Mouse (Mus musculus): ENCODE data around the gene Akt3. TPM values are rescaled to one million over a fixed set of nuclear protein-coding genes. Genes with fewer than 3 reads are reported as not detected.
A peak's percentile ranks its signal among the peaks of the same experiment; 100 is the strongest.

Akt3 gene
- polyA plus RNA-seq, 1 experiment = 8.7 TPM

DNA sequence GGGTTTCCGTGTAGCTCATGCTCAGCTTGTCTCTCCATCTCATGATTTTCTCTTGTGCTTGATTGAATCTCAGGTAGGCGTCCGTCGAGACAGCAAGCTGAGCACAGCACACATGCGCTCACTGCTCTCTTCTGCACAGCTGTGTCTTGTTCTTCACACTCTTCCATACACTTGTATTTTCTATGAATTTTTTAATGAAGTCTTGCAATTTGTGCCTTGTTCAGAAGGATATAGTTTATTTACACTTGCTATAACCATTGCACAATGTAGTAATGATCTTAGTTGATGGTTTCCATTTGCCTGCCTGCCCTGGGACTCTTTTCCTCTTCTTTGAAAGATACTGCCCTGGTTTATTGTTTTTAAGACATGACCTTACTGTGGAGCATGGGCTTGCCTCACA, 19.4 kb upstream of the Akt3 start:
- no peak for TF ChIP-seq CEBPB (IDR thresholded peaks at IDR 0.05; ENCODE audit: insufficient read depth, poor library complexity, severe bottlenecking)
- no peak for TF ChIP-seq SRF (IDR thresholded peaks at IDR 0.05; ENCODE audit: control insufficient read depth, insufficient read length, low read depth)
- no peak for TF ChIP-seq REST (IDR thresholded peaks at IDR 0.05; ENCODE audit: insufficient read depth, insufficient read length)
- no peak for TF ChIP-seq TCF3 (IDR thresholded peaks at IDR 0.05; ENCODE audit: insufficient read length, low read depth)
- TF ChIP-seq POLR2AphosphoS2 (IDR thresholded peaks at IDR 0.05; ENCODE audit: insufficient read length, low read depth) = no peak
- no peak for TF ChIP-seq MYOG (IDR thresholded peaks at IDR 0.05; ENCODE audit: control insufficient read depth in 1 of 3, insufficient read depth in 1 of 3, insufficient read length in 2 of 3, low read depth in 2 of 3)
- TF ChIP-seq MYOD1 (IDR thresholded peaks at IDR 0.05; ENCODE audit: control insufficient read depth in 1 of 3, insufficient read length in 2 of 3, low read depth in 2 of 3) = no peak
- no peak for TF ChIP-seq USF1 (IDR thresholded peaks at IDR 0.05; ENCODE audit: low read depth)
- TF ChIP-seq TCF12 (IDR thresholded peaks at IDR 0.05; ENCODE audit: insufficient read depth, poor library complexity, severe bottlenecking) = no peak
- no peak for TF ChIP-seq E2F4 (IDR thresholded peaks at IDR 0.05; ENCODE audit: insufficient read depth)
- Histone ChIP-seq H3K79me2 (ENCODE audit: control insufficient read depth, insufficient read depth) (no peaks in the 10 kb centered on the region), H3ac (ENCODE audit: control insufficient read depth, insufficient read length) (no peak overlapping the region), H3K27me3 (ENCODE audit: control insufficient read depth, insufficient read depth, insufficient read length) (peaks cover 6% of the 10 kb centered on the region), H3K36me3 (ENCODE audit: control insufficient read depth, insufficient read depth) (no peaks in the 10 kb centered on the region), H3K4me3 (no peak overlapping the region), H3K4me2 (ENCODE audit: low read depth) (no peak overlapping the region)

- Histone ChIP-seq H3K79me2 (ENCODE audit: control insufficient read depth, insufficient read depth) (no peaks in the 10 kb centered on the region), H3K4me3 (no peak overlapping the region), H3K36me3 (ENCODE audit: control insufficient read depth, insufficient read depth) (no peaks in the 10 kb centered on the region), H3K4me2 (ENCODE audit: low read depth) (no peak overlapping the region), H3ac (ENCODE audit: control insufficient read depth, insufficient read length) (no peak overlapping the region), H3K27me3 (ENCODE audit: control insufficient read depth, insufficient read depth, insufficient read length) (no peaks in the 10 kb centered on the region)
- TF ChIP-seq POLR2A (IDR thresholded peaks at IDR 0.05; ENCODE audit: insufficient read length, low read depth) (no peak), POLR2AphosphoS2 (IDR thresholded peaks at IDR 0.05; ENCODE audit: insufficient read length, low read depth) (no peak), MAX (IDR thresholded peaks at IDR 0.05; ENCODE audit: low read depth) (no peak)
Measured at GRCm38 (mm10) chr1:177267645-177268044, 9.6 kb upstream of the Akt3 start.

GRCm38 (mm10) chr1:177262926-177263325, 4.9 kb upstream of the Akt3 start:
- H3K79me2 ChIP-seq (ENCODE audit: control insufficient read depth, insufficient read depth) = no peaks in the 10 kb centered on the region
- no peak overlapping the region for H3K4me3 ChIP-seq
- TF ChIP-seq POLR2AphosphoS2 (IDR thresholded peaks at IDR 0.05; ENCODE audit: insufficient read length, low read depth) (no peak), REST (IDR thresholded peaks at IDR 0.05; ENCODE audit: insufficient read depth, insufficient read length) (no peak), E2F4 (IDR thresholded peaks at IDR 0.05; ENCODE audit: insufficient read depth) (no peak), TCF12 (IDR thresholded peaks at IDR 0.05; ENCODE audit: insufficient read depth, poor library complexity, severe bottlenecking) (no peak), MYOG (IDR thresholded peaks at IDR 0.05; ENCODE audit: control insufficient read depth in 1 of 3, insufficient read depth in 1 of 3, insufficient read length in 2 of 3, low read depth in 2 of 3) (no peak), SRF (IDR thresholded peaks at IDR 0.05; ENCODE audit: control insufficient read depth, insufficient read length, low read depth) (no peak), CEBPB (IDR thresholded peaks at IDR 0.05; ENCODE audit: insufficient read depth, poor library complexity, severe bottlenecking) (no peak), MYOD1 (IDR thresholded peaks at IDR 0.05; ENCODE audit: control insufficient read depth in 1 of 3, insufficient read length in 2 of 3, low read depth in 2 of 3) (no peak), MAX (IDR thresholded peaks at IDR 0.05; ENCODE audit: low read depth) (no peak), POLR2A (IDR thresholded peaks at IDR 0.05; ENCODE audit: insufficient read length, low read depth) (no peak), USF1 (IDR thresholded peaks at IDR 0.05; ENCODE audit: low read depth) (no peak), TCF3 (IDR thresholded peaks at IDR 0.05; ENCODE audit: insufficient read length, low read depth) (no peak)
- no peaks in the 10 kb centered on the region for H3K27me3 ChIP-seq (ENCODE audit: control insufficient read depth, insufficient read depth, insufficient read length)
- H3K4me2 ChIP-seq (ENCODE audit: low read depth) = no peak overlapping the region
- H3ac ChIP-seq (ENCODE audit: control insufficient read depth, insufficient read length) = no peak overlapping the region
- H3K36me3 ChIP-seq (ENCODE audit: control insufficient read depth, insufficient read depth) = no peaks in the 10 kb centered on the region

DNA sequence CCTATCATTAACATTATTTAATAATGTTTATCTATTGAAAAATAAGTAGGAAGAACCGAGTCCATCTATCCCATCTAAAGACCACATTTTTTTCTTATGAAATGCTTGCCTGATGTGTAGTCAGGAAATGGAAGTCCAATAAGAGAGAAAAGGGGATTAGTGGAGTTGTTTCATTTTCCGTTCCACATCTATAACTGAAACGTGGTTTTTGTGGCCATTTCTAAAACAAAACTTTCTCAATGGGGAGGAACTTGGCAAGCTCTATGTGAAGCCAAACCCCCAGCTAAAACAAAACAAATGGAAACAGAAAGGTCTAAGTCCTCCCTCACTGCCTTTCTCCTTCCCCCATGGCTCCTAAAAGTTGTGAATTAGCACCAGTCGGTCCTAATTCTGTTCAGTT, 2.8 kb upstream of the Akt3 start:
- H3K4me2 ChIP-seq (ENCODE audit: low read depth) = peak overlapping the region; percentile 30
- H3K79me2 ChIP-seq (ENCODE audit: control insufficient read depth, insufficient read depth) = peaks cover 13% of the 10 kb centered on the region
- TF ChIP-seq MAX (IDR thresholded peaks at IDR 0.05; ENCODE audit: low read depth) (no peak), POLR2AphosphoS2 (IDR thresholded peaks at IDR 0.05; ENCODE audit: insufficient read length, low read depth) (no peak), MYOG (IDR thresholded peaks at IDR 0.05; ENCODE audit: control insufficient read depth in 1 of 3, insufficient read depth in 1 of 3, insufficient read length in 2 of 3, low read depth in 2 of 3) (no peak), SRF (IDR thresholded peaks at IDR 0.05; ENCODE audit: control insufficient read depth, insufficient read length, low read depth) (no peak), TCF12 (IDR thresholded peaks at IDR 0.05; ENCODE audit: insufficient read depth, poor library complexity, severe bottlenecking) (no peak), TCF3 (IDR thresholded peaks at IDR 0.05; ENCODE audit: insufficient read length, low read depth) (no peak), E2F4 (IDR thresholded peaks at IDR 0.05; ENCODE audit: insufficient read depth) (no peak), USF1 (IDR thresholded peaks at IDR 0.05; ENCODE audit: low read depth) (no peak), CEBPB (IDR thresholded peaks at IDR 0.05; ENCODE audit: insufficient read depth, poor library complexity, severe bottlenecking) (no peak), POLR2A (IDR thresholded peaks at IDR 0.05; ENCODE audit: insufficient read length, low read depth) (no peak), MYOD1 (IDR thresholded peaks at IDR 0.05; ENCODE audit: control insufficient read depth in 1 of 3, insufficient read length in 2 of 3, low read depth in 2 of 3) (no peak), REST (IDR thresholded peaks at IDR 0.05; ENCODE audit: insufficient read depth, insufficient read length) (no peak)
- H3K36me3 ChIP-seq (ENCODE audit: control insufficient read depth, insufficient read depth) = no peaks in the 10 kb centered on the region
- no peak overlapping the region for H3ac ChIP-seq (ENCODE audit: control insufficient read depth, insufficient read length)
- H3K4me3 ChIP-seq = no peak overlapping the region
- no peaks in the 10 kb centered on the region for H3K27me3 ChIP-seq (ENCODE audit: control insufficient read depth, insufficient read depth, insufficient read length)

- H3K4me2 ChIP-seq (ENCODE audit: low read depth) = peak overlapping the region; percentile 82
- H3K79me2 ChIP-seq (ENCODE audit: control insufficient read depth, insufficient read depth) = peaks cover 28% of the 10 kb centered on the region
- H3K27me3 ChIP-seq (ENCODE audit: control insufficient read depth, insufficient read depth, insufficient read length) = no peaks in the 10 kb centered on the region
- peak overlapping the region; percentile 25 for H3K4me3 ChIP-seq
- no peaks in the 10 kb centered on the region for H3K36me3 ChIP-seq (ENCODE audit: control insufficient read depth, insufficient read depth)
- no peak for TF ChIP-seq E2F4 (IDR thresholded peaks at IDR 0.05; ENCODE audit: insufficient read depth)
- no peak for TF ChIP-seq MAX (IDR thresholded peaks at IDR 0.05; ENCODE audit: low read depth)
- TF ChIP-seq POLR2A (IDR thresholded peaks at IDR 0.05; ENCODE audit: insufficient read length, low read depth) = no peak
- no peak for TF ChIP-seq MYOG (IDR thresholded peaks at IDR 0.05; ENCODE audit: control insufficient read depth in 1 of 3, insufficient read depth in 1 of 3, insufficient read length in 2 of 3, low read depth in 2 of 3)
- no peak for TF ChIP-seq REST (IDR thresholded peaks at IDR 0.05; ENCODE audit: insufficient read depth, insufficient read length)
- H3ac ChIP-seq (ENCODE audit: control insufficient read depth, insufficient read length) = peak overlapping the region; percentile 0
Measured at GRCm38 (mm10) chr1:177259038-177259600, 1.1 kb upstream of the Akt3 start.

Data from myocyte (in vitro differentiated cells).